ENCODE assay signal across 8 mouse cellular contexts in genomic region chr12:52782902-52783441, GRCm38 (mm10).
DNase-seq lines count a peak whose midpoint lies in the region; ATAC-seq lines count a peak whose summit lies in the region.

No protein-coding gene starts in this region.

- peaks cover 7% of the 10 kb centered on the region for H3K4me1 ChIP-seq in embryonic facial prominence, embryonic 12.5 days
- peaks cover 42% of the 10 kb centered on the region for H3K4me1 ChIP-seq in hindbrain, embryonic 12.5 days
- no peaks in the 10 kb centered on the region for H3K4me1 ChIP-seq in liver, embryonic 15.5 days (replicated peaks)

- no peak overlapping the region for H3K9ac ChIP-seq in embryonic facial prominence, embryonic 12.5 days
- H3K9ac ChIP-seq in hindbrain, embryonic 12.5 days, result peak overlapping the region; percentile 33; the same call in 1 of the 2 replicates
- no peak overlapping the region for H3K9ac ChIP-seq in liver, embryonic 15.5 days

- H3K27me3 ChIP-seq in embryonic facial prominence, embryonic 12.5 days, result no peaks in the 10 kb centered on the region
- no peaks in the 10 kb centered on the region for H3K27me3 ChIP-seq in hindbrain, embryonic 12.5 days
- H3K27me3 ChIP-seq in liver, embryonic 15.5 days, result no peaks in the 10 kb centered on the region

- peak overlapping the region; percentile 22; the same call in 1 of the 2 replicates for H3K4me3 ChIP-seq in embryonic facial prominence, embryonic 12.5 days
- peak overlapping the region; percentile 1; the same call in 1 of the 2 replicates for H3K4me3 ChIP-seq in hindbrain, embryonic 12.5 days
- no peak overlapping the region for H3K4me3 ChIP-seq in liver, embryonic 15.5 days (replicated peaks)

- 15% methylated on average over 14 of the region's 14 CpGs for WGBS in embryonic facial prominence, embryonic 12.5 days
- 13% methylated on average over 14 of the region's 14 CpGs for WGBS in hindbrain, embryonic 12.5 days
- 12% methylated on average over 14 of the region's 14 CpGs for WGBS in liver, embryonic 15.5 days (ENCODE audit: insufficient replicate concordance)

- peak overlapping the region; percentile 46 for H3K4me2 ChIP-seq in embryonic facial prominence, embryonic 12.5 days (replicated peaks)
- H3K4me2 ChIP-seq in hindbrain, embryonic 12.5 days (replicated peaks), result peak overlapping the region; percentile 47
- H3K4me2 ChIP-seq in liver, embryonic 15.5 days, result peak overlapping the region; percentile 5; the same call in 1 of the 2 replicates

- H3K27ac ChIP-seq in embryonic facial prominence, embryonic 12.5 days, result no peak overlapping the region
- H3K27ac ChIP-seq in hindbrain, embryonic 12.5 days, result peak overlapping the region; percentile 64
- H3K27ac ChIP-seq in liver, embryonic 15.5 days (replicated peaks), result no peak overlapping the region

- ATAC-seq in embryonic facial prominence, embryonic 12.5 days (ENCODE audit: insufficient number of reproducible peaks, insufficient read depth, low FRiP score, low TSS enrichment), result no peak
- peak; percentile 77 for ATAC-seq in hindbrain, embryonic 12.5 days (ENCODE audit: low FRiP score)
- ATAC-seq in liver, embryonic 15.5 days (ENCODE audit: insufficient read depth), result no peak

- peak; percentile 3 for DNase-seq in kidney, adult 18-20 months
- DNase-seq in kidney, adult 8-10 months, result no peak
- peak; percentile 72 for DNase-seq in adrenal gland, adult 2 months
- peak; percentile 41 for DNase-seq in retina, adult 2 months (ENCODE audit: low read depth, low spot score)
- no peak for DNase-seq in right cerebral cortex, postnatal 25 days

- H3K9me3 ChIP-seq in embryonic facial prominence, embryonic 12.5 days, result no peaks in the 10 kb centered on the region
- H3K9me3 ChIP-seq in hindbrain, embryonic 12.5 days (replicated peaks), result no peaks in the 10 kb centered on the region
- H3K9me3 ChIP-seq in liver, embryonic 15.5 days (replicated peaks), result no peaks in the 10 kb centered on the region

- no peaks in the 10 kb centered on the region for H3K36me3 ChIP-seq in embryonic facial prominence, embryonic 12.5 days
- no peaks in the 10 kb centered on the region for H3K36me3 ChIP-seq in hindbrain, embryonic 12.5 days
- no peaks in the 10 kb centered on the region for H3K36me3 ChIP-seq in liver, embryonic 15.5 days (replicated peaks)

Comparison
In these comparisons a context has a peak if more than half of its experiments do, and no peak if none do; other contexts are left out.
1. DNase-seq: peak in kidney, adult 18-20 months (single experiment), adrenal gland, adult 2 months (single experiment) and retina, adult 2 months (single experiment); none in kidney, adult 8-10 months (0 of 2) and right cerebral cortex, postnatal 25 days (single experiment).
2. Peak in every context shown above with its lines, with median percentiles within 50 percentile points of each other: H3K4me2 ChIP-seq.